Mouse (Mus musculus): ENCODE measurements around the gene Birc5. TPM values are rescaled to one million over a fixed set of nuclear protein-coding genes. Genes with fewer than 3 reads are reported as not detected.

The Birc5 gene
- polyA plus RNA-seq, 1 experiment from 2014 or later, result 407 TPM

Other genes starting within 250 kb of the Birc5 start
- 2.8 and 2.9 TPM in 2 replicates for gene Tnrc6c, start 195.0 kb upstream of the Birc5 start, polyA plus RNA-seq (2015; fragmentation: Nextera tagmentation; extraction: Ambion mirVana)
- 16.0 and 16.2 TPM in 2 replicates for gene Tmc8, start 67.2 kb upstream of the Birc5 start, polyA plus RNA-seq (2015; fragmentation: Nextera tagmentation; extraction: Ambion mirVana)
- gene Tmc6, start 67.1 kb upstream of the Birc5 start, polyA plus RNA-seq (2015; fragmentation: Nextera tagmentation; extraction: Ambion mirVana), result 53.0 and 53.7 TPM in 2 replicates
- gene 6030468B19Rik, start 51.6 kb upstream of the Birc5 start, polyA plus RNA-seq (2015; fragmentation: Nextera tagmentation; extraction: Ambion mirVana), result 78.8 and 85.7 TPM in 2 replicates
- gene Gm20708, start 39.6 kb upstream of the Birc5 start, polyA plus RNA-seq (2015; fragmentation: Nextera tagmentation; extraction: Ambion mirVana), result 0.30 TPM in 1 of 2 replicates, not detected in the other
- gene Syngr2, start 39.6 kb upstream of the Birc5 start, polyA plus RNA-seq (2015; fragmentation: Nextera tagmentation; extraction: Ambion mirVana), result 50.5 and 55.3 TPM in 2 replicates
- 7.8 and 8.8 TPM in 2 replicates for gene Afmid, start 23.3 kb upstream of the Birc5 start, polyA plus RNA-seq (2015; fragmentation: Nextera tagmentation; extraction: Ambion mirVana)
- gene Tk1, start 23.2 kb upstream of the Birc5 start, polyA plus RNA-seq (2015; fragmentation: Nextera tagmentation; extraction: Ambion mirVana), result 150 TPM in 2 replicates
- not detected in 2 replicates for gene Tmem235, start 11.5 kb downstream of the Birc5 start, polyA plus RNA-seq (2015; fragmentation: Nextera tagmentation; extraction: Ambion mirVana)
- gene Tha1, start 24.2 kb downstream of the Birc5 start, polyA plus RNA-seq (2015; fragmentation: Nextera tagmentation; extraction: Ambion mirVana), result 1.4 and 1.9 TPM in 2 replicates
- gene Socs3, start 120.8 kb downstream of the Birc5 start, polyA plus RNA-seq (2015; fragmentation: Nextera tagmentation; extraction: Ambion mirVana), result 6.7 and 6.9 TPM in 2 replicates
- gene Pgs1, start 137.0 kb downstream of the Birc5 start, polyA plus RNA-seq (2015; fragmentation: Nextera tagmentation; extraction: Ambion mirVana), result 18.1 and 19.4 TPM in 2 replicates